Mouse (Mus musculus) embryonic fibroblast, embryonic 13.5 days (primary cell): ENCODE results near the gene Kcna6.

Experiments used
- CTCF ChIP-seq: IDR thresholded peaks from 2 replicates; pipeline ENCODE4 v1.5.1; 2011; ENCODE audit warnings: mild to moderate bottlenecking, control low read depth, low read length, moderate library complexity, borderline replicate concordance; ENCODE audit not compliant: insufficient read depth
- POLR2A ChIP-seq: IDR thresholded peaks from 2 replicates; pipeline ENCODE4 v1.6.1; 2011; ENCODE audit warnings: low read depth, mild to moderate bottlenecking, control low read depth, low read length, moderate library complexity

GRCm38 (mm10) chr6:126788863-126789262 lies 48.4 kb upstream of the Kcna6 start:
- no peak for TF ChIP-seq CTCF
- TF ChIP-seq POLR2A, result no peak
